In the genomic region with DNA sequence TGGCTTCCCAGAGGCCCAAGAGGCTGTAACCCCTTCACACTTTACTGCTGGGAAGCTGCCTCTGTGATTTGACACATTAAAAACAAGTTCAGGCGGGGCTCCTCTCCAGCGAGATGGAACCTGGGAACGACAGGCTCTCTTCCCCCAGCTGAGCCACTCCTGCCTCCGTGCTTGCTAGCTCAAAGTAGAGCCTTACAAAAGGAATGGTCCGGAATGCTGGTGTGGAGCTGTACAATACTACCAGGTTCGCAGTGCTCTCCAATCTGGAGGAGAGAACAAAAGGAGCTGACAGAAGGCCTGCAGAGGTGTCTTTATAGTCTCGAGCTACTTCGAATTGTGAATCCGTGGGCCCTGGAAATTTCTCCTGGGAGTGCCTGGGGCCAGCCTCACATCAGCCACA, we compare ENCODE assay signal across 8 mouse cellular contexts.
DNase-seq lines count a peak whose midpoint lies in the region; ATAC-seq and TF ChIP-seq lines count a peak whose summit lies in the region.

No protein-coding gene starts in this region.

- peak overlapping the region; percentile 56 for H3K4me2 ChIP-seq in heart, embryonic 16.5 days (ENCODE audit: low read depth, low read length)
- H3K4me2 ChIP-seq in forebrain, embryonic 14.5 days (ENCODE audit: low read length): peak overlapping the region; percentile 53
- peak overlapping the region; percentile 50; the same call in 1 of the 2 replicates for H3K4me2 ChIP-seq in liver, embryonic 13.5 days

- H3K4me1 ChIP-seq in heart, embryonic 16.5 days (ENCODE audit: control insufficient read depth, insufficient read depth, low read length): peaks cover 5% of the 10 kb centered on the region
- no peaks in the 10 kb centered on the region for H3K4me1 ChIP-seq in G1E (ENCODE audit: insufficient read depth, low read depth, low read length)
- H3K4me1 ChIP-seq in forebrain, embryonic 14.5 days (ENCODE audit: control insufficient read depth, insufficient read depth, low read length): peaks cover 9% of the 10 kb centered on the region; the same call in 1 of the 2 replicates
- H3K4me1 ChIP-seq in liver, embryonic 13.5 days (replicated peaks): no peaks in the 10 kb centered on the region

- intact Hi-C loops in heart, postnatal 10 days (cut with DNase I): loop anchor here (1.0 to 2.0 kb wide), 3 partner anchors 150 to 245 kb away; no protein-coding TSS in a partner anchor

- H3K4me3 ChIP-seq in heart, embryonic 16.5 days (ENCODE audit: low read length): peak overlapping the region; percentile 27; the same call in 1 of the 2 replicates
- peak overlapping the region; percentile 42; the same call in 1 of the 2 replicates for H3K4me3 ChIP-seq in G1E (ENCODE audit: low read depth, low read length)
- H3K4me3 ChIP-seq in forebrain, embryonic 14.5 days (ENCODE audit: low read depth, low read length): peak overlapping the region; percentile 20; the same call in 1 of the 2 replicates
- no peak overlapping the region for H3K4me3 ChIP-seq in liver, embryonic 13.5 days (replicated peaks)

- no peaks in the 10 kb centered on the region for H3K36me3 ChIP-seq in heart, embryonic 16.5 days (ENCODE audit: control insufficient read depth, insufficient read depth)
- H3K36me3 ChIP-seq in G1E (replicated peaks): no peaks in the 10 kb centered on the region
- H3K36me3 ChIP-seq in forebrain, embryonic 14.5 days (ENCODE audit: control insufficient read depth, insufficient read depth, low read length): no peaks in the 10 kb centered on the region
- H3K36me3 ChIP-seq in liver, embryonic 13.5 days: no peaks in the 10 kb centered on the region

- DNase-seq in heart, postnatal 10 days: no peak
- DNase-seq in G1E (ENCODE audit: low spot score): no peak
- peak; percentile 35 for DNase-seq in forebrain, embryonic 14.5 days (ENCODE audit: low spot score)
- DNase-seq in liver, embryonic 13.5 days: no peak
- DNase-seq in adrenal gland, postnatal 14 days: no peak
- no peak for DNase-seq in right cerebral cortex, postnatal 36 days (ENCODE audit: low spot score in 2 of 2)

- 16% methylated on average over 9 of the region's 9 CpGs for WGBS in heart, embryonic 16.5 days
- WGBS in forebrain, embryonic 14.5 days: 7% methylated on average over 9 of the region's 9 CpGs
- 20% methylated on average over 9 of the region's 9 CpGs for WGBS in liver, embryonic 13.5 days (ENCODE audit: insufficient replicate concordance)

- no peaks in the 10 kb centered on the region for H3K9me3 ChIP-seq in heart, embryonic 16.5 days (replicated peaks; ENCODE audit: control insufficient read depth, low read length)
- peaks cover 56% of the 10 kb centered on the region for H3K9me3 ChIP-seq in G1E (replicated peaks)
- H3K9me3 ChIP-seq in forebrain, embryonic 14.5 days (replicated peaks; ENCODE audit: control insufficient read depth, low read length): no peaks in the 10 kb centered on the region
- no peaks in the 10 kb centered on the region for H3K9me3 ChIP-seq in liver, embryonic 13.5 days (replicated peaks)

- no peak for ATAC-seq in heart, embryonic 16.5 days (replicated peaks; ENCODE audit: extremely low read depth, insufficient read depth, low FRiP score)
- ATAC-seq in G1E (ENCODE audit: extremely low read depth, insufficient number of reproducible peaks, low FRiP score, poor library complexity, severe bottlenecking): no peak
- ATAC-seq in forebrain, embryonic 14.5 days: peak; percentile 28
- no peak for ATAC-seq in liver, embryonic 13.5 days (ENCODE audit: low read depth)
- ATAC-seq in erythroblast, adult 5-6 weeks (replicated peaks; ENCODE audit: low FRiP score, poor library complexity, severe bottlenecking): no peak

- H3K27me3 ChIP-seq in heart, embryonic 16.5 days (ENCODE audit: control insufficient read depth, insufficient read depth, low read length): no peaks in the 10 kb centered on the region; the same call in 1 of the 2 replicates
- H3K27me3 ChIP-seq in G1E (ENCODE audit: insufficient read depth, low read length): no peaks in the 10 kb centered on the region
- H3K27me3 ChIP-seq in forebrain, embryonic 14.5 days (replicated peaks; ENCODE audit: control insufficient read depth, insufficient read depth, low read length): no peaks in the 10 kb centered on the region
- H3K27me3 ChIP-seq in liver, embryonic 13.5 days: peaks cover 7% of the 10 kb centered on the region; the same call in 1 of the 2 replicates

- H3K27ac ChIP-seq in heart, embryonic 16.5 days (ENCODE audit: low read length): 0 out of 2 replicates have a peak overlapping the region, but pooled peaks have one; percentile 32
- H3K27ac ChIP-seq in forebrain, embryonic 14.5 days (ENCODE audit: low read depth, low read length): no peak overlapping the region
- no peak overlapping the region for H3K27ac ChIP-seq in liver, embryonic 13.5 days

- H3K9ac ChIP-seq in heart, embryonic 16.5 days (ENCODE audit: low read length): peak overlapping the region; percentile 57
- H3K9ac ChIP-seq in forebrain, embryonic 14.5 days (ENCODE audit: low read length): peak overlapping the region; percentile 41; the same call in 1 of the 2 replicates
- no peak overlapping the region for H3K9ac ChIP-seq in liver, embryonic 13.5 days

- no peak for TF ChIP-seq CTCF in G1E (IDR thresholded peaks at IDR 0.05; ENCODE audit: low read depth, low read length)
